Mouse (Mus musculus): ENCODE measurements at regions not wholly inside any gene's neighbourhood (a gene's known extent, or its start where the extent isn't known, plus 50 kb on each side); places are given as distances from the start of the nearest gene placed in this dataset.

GRCm38 (mm10) chr5:41563441-41563840, 144.5 kb downstream of the Rab28 start:
- Histone ChIP-seq H3K9me3 (no peaks in the 10 kb centered on the region), H3K27me3 (replicated peaks) (no peaks in the 10 kb centered on the region), H3K4me3 (replicated peaks) (no peak overlapping the region), H3K36me3 (no peaks in the 10 kb centered on the region), H3K4me2 (replicated peaks) (no peak overlapping the region), H3K9ac (no peak overlapping the region), H3K27ac (no peak overlapping the region), H3K4me1 (replicated peaks) (no peaks in the 10 kb centered on the region)
- WGBS = 61% methylated on average over 4 of the region's 4 CpGs
- no peak for ATAC-seq

DNA sequence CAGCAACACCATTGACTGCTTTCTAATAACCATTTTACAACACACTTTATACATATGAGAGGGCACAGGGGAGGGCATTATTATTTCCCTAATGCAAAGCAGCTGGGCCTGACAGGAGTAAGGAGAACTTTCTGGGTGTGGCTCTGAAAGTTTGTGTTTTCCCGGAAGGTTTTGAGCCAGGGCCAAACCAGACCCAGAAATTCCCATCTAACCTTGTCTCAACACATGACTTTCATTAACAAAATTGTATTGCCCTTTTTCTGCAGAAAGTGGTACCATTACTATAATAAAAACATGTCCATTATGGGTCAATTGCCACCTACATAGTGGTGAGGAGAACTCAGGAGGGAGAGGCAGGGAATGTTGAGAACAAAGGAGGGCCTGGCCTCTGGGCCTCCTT, 145.7 kb downstream of the Rab28 start:
- no peak for ATAC-seq
- Histone ChIP-seq H3K4me1 (replicated peaks) (no peaks in the 10 kb centered on the region), H3K27ac (no peak overlapping the region), H3K9me3 (no peaks in the 10 kb centered on the region), H3K27me3 (replicated peaks) (no peaks in the 10 kb centered on the region), H3K36me3 (no peaks in the 10 kb centered on the region), H3K4me2 (replicated peaks) (no peak overlapping the region), H3K9ac (no peak overlapping the region), H3K4me3 (replicated peaks) (no peak overlapping the region)
- WGBS = 51% methylated on average over 1 of the region's 1 CpGs

GRCm38 (mm10) chr5:41556700-41557309, 151.2 kb downstream of the Rab28 start:
- Histone ChIP-seq H3K4me3 (replicated peaks) (peak overlapping the region; percentile 16), H3K27ac (no peak overlapping the region), H3K27me3 (replicated peaks) (no peaks in the 10 kb centered on the region), H3K36me3 (no peaks in the 10 kb centered on the region), H3K9ac (0 out of 2 replicates have a peak overlapping the region, but pooled peaks have one; percentile 1), H3K9me3 (no peaks in the 10 kb centered on the region), H3K4me1 (replicated peaks) (no peaks in the 10 kb centered on the region), H3K4me2 (replicated peaks) (peak overlapping the region; percentile 62)
- peak; percentile 67 for ATAC-seq
- WGBS = 17% methylated on average over 24 of the region's 24 CpGs

GRCm38 (mm10) chr5:41554312-41554711, 153.6 kb downstream of the Rab28 start:
- Histone ChIP-seq H3K27me3 (replicated peaks) (no peaks in the 10 kb centered on the region), H3K9me3 (no peaks in the 10 kb centered on the region), H3K9ac (no peak overlapping the region), H3K4me2 (replicated peaks) (no peak overlapping the region), H3K4me3 (replicated peaks) (no peak overlapping the region), H3K27ac (no peak overlapping the region), H3K4me1 (replicated peaks) (no peaks in the 10 kb centered on the region), H3K36me3 (no peaks in the 10 kb centered on the region)
- ATAC-seq = no peak
- 85% methylated on average over 3 of the region's 3 CpGs for WGBS

DNA sequence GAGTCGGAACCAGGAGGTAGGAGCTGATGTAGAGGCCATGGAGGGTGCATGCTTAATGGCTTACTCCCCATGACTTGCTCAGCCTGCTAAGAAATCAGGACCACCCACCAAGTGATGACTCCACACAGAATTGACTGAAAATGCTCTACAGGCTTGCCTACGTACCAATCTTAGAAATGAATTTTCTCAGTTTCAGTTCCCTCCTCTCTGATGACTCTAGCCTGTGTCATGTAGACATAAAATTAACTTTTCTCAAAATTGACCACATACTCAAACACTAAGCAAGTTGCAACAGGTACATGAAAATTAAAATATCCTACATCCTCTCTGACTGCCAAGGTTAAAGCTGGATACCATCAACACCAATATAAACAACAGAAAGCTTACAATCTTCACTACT, 157.9 kb downstream of the Rab28 start:
- Histone ChIP-seq H3K9me3 (no peaks in the 10 kb centered on the region), H3K4me2 (replicated peaks) (no peak overlapping the region), H3K36me3 (no peaks in the 10 kb centered on the region), H3K27me3 (replicated peaks) (no peaks in the 10 kb centered on the region), H3K27ac (no peak overlapping the region), H3K4me3 (replicated peaks) (no peak overlapping the region), H3K9ac (no peak overlapping the region), H3K4me1 (replicated peaks) (no peaks in the 10 kb centered on the region)
- ATAC-seq = no peak
- 73% methylated on average over 2 of the region's 2 CpGs for WGBS

DNA sequence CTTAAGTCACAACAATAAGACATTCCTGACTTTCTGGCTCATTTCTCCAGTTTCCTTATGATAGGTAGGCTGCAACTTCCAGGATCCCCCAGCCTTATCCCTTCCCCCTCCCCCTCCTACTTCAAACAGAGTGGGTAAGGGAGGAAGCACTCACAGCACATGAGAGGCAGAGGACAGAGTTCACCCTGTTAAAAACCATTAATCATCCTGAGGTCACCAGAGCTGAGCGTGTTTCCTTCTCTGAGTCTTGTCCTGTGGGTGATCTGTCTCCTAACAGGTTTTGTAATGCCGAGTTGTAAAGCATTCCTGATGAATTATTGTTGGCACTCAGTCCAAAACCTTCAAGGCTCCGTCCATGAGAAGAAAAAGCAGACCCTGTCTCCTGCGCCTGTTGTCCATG, 161.0 kb downstream of the Rab28 start:
- H3K27ac ChIP-seq = no peak overlapping the region
- no peak overlapping the region for H3K9ac ChIP-seq
- no peaks in the 10 kb centered on the region for H3K27me3 ChIP-seq (replicated peaks)
- H3K4me2 ChIP-seq (replicated peaks) = no peak overlapping the region
- WGBS = 15% methylated on average over 4 of the region's 4 CpGs
- no peaks in the 10 kb centered on the region for H3K36me3 ChIP-seq
- H3K4me1 ChIP-seq (replicated peaks) = no peaks in the 10 kb centered on the region
- ATAC-seq = peak; percentile 81
- H3K4me3 ChIP-seq (replicated peaks) = no peak overlapping the region
- no peaks in the 10 kb centered on the region for H3K9me3 ChIP-seq

DNA sequence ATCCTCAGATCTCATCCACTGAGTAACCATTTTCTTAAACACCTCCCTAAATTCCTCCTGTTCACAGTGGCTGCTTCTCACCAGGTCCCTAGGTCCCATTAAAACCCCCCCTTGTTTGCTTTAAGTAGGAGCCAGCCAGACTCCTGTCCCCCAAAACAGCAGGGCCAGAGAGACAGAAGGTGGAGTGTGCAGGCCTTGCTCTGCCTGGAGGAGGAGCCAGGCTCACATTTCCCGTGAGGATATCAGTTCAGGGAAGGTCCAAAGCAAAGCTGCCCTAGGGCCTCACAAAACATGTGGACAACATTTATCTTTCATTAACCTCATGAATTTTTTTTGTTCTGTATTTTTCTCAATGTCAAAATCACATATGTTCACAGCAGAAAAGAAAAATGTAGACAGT, 167.2 kb downstream of the Rab28 start:
- no peak for ATAC-seq
- H3K4me3 ChIP-seq (replicated peaks) = no peak overlapping the region
- H3K4me1 ChIP-seq (replicated peaks) = no peaks in the 10 kb centered on the region
- H3K9me3 ChIP-seq = no peaks in the 10 kb centered on the region
- H3K27me3 ChIP-seq (replicated peaks) = no peaks in the 10 kb centered on the region
- H3K9ac ChIP-seq = no peak overlapping the region
- H3K27ac ChIP-seq = no peak overlapping the region
- WGBS = 6% methylated on average over 1 of the region's 1 CpGs
- H3K4me2 ChIP-seq (replicated peaks) = no peak overlapping the region
- no peaks in the 10 kb centered on the region for H3K36me3 ChIP-seq

- H3K36me3 ChIP-seq = no peaks in the 10 kb centered on the region
- H3K9me3 ChIP-seq = no peaks in the 10 kb centered on the region
- no peak overlapping the region for H3K9ac ChIP-seq
- H3K4me2 ChIP-seq (replicated peaks) = no peak overlapping the region
- 54% methylated on average over 2 of the region's 2 CpGs for WGBS
- H3K4me1 ChIP-seq (replicated peaks) = no peaks in the 10 kb centered on the region
- no peak overlapping the region for H3K4me3 ChIP-seq (replicated peaks)
- H3K27me3 ChIP-seq (replicated peaks) = no peaks in the 10 kb centered on the region
- ATAC-seq = peak; percentile 61; the same call in 1 of the 2 replicates
- H3K27ac ChIP-seq = no peak overlapping the region
Observed at GRCm38 (mm10) chr5:41534598-41534997, 173.4 kb downstream of the Rab28 start.
